Mouse (Mus musculus): ENCODE results near the gene Spata17. TPM values are rescaled to one million over a fixed set of nuclear protein-coding genes. Genes with fewer than 3 reads are reported as not detected.

Spata17 gene
- polyA plus RNA-seq, 1 experiment from 2014 or later: 2.8 TPM

DNA sequence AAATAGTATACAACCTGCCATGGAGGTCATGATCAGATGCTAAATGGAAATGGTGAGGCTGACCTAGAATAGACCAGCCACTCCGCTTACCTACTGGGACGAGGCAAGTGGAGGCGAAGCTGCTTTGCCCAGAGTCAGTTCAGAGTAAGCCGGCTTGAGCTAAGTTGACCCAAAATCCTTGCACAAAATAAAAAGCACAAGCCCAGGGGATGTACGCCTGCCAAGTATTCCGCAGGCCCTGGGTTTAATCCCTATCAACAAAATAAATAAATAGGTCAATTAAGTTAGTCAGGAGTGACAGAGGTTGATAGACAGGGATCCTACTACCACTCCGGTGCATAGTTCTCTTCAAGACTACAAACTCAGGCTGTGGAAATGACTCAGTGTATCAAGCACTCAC, 207.0 kb downstream of the Spata17 start:
- Histone ChIP-seq H3K27ac (no peak overlapping the region), H3K4me3 (replicated peaks; ENCODE audit: low read length) (no peak overlapping the region)
- WGBS: 92% methylated on average over 7 of the region's 7 CpGs

DNA sequence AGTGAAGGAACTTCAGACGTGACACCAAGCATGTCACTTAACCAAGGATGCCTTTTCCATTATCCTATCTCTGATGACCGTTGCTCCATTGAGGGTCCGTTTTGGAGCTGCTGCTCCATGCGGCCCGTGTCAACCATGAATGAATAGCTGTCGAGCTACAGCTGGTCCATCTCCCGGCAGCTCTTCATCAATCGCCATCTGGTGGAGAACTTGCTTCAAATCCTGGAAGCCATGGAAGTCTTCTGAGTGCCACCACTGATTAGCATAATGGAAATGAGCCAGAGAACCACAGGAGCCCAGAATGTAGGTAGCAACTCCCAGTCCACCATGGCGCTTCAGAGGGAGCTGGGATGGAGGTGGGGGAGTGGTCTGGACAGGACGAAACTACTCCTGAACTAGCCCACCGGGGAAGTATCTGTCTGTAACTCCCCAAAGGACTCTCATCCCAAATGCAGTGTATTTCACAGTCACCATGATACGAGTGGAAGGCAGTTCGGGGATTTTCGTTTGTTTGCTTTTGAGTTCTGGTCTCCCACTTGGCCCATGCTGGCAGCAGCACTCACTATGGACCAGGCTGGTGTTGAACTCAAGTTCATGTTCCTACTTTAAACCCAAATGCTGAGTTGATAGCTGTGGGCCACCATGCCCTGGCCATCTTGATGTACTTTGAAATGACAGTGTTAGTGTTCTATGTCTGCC, 208.9 kb downstream of the Spata17 start:
- Histone ChIP-seq H3K4me3 (replicated peaks; ENCODE audit: low read length) (no peak overlapping the region), H3K4me2 (replicated peaks) (no peak overlapping the region), H3K36me3 (replicated peaks; ENCODE audit: control insufficient read depth, insufficient read depth) (no peaks in the 10 kb centered on the region), H3K27ac (no peak overlapping the region), H3K9me3 (ENCODE audit: control insufficient read depth, low read length) (no peaks in the 10 kb centered on the region), H3K4me1 (replicated peaks; ENCODE audit: control insufficient read depth, insufficient read depth, low read length) (no peaks in the 10 kb centered on the region), H3K27me3 (ENCODE audit: control insufficient read depth, insufficient read depth, low read length) (no peaks in the 10 kb centered on the region), H3K9ac (no peak overlapping the region)
- ATAC-seq (ENCODE audit: low FRiP score) (no peak), DNase-seq (ENCODE audit: low spot score) (no peak)
- 83% methylated on average over 14 of the region's 14 CpGs for WGBS

More for the DNA sequence above, 207.0 kb downstream of the Spata17 start:
- ATAC-seq (ENCODE audit: low FRiP score): no peak
- no peaks in the 10 kb centered on the region for H3K27me3 ChIP-seq (ENCODE audit: control insufficient read depth, insufficient read depth, low read length)
- H3K36me3 ChIP-seq (replicated peaks; ENCODE audit: control insufficient read depth, insufficient read depth): no peaks in the 10 kb centered on the region
- H3K4me1 ChIP-seq (replicated peaks; ENCODE audit: control insufficient read depth, insufficient read depth, low read length): no peaks in the 10 kb centered on the region
- DNase-seq (ENCODE audit: low spot score): no peak
- no peak overlapping the region for H3K9ac ChIP-seq
- H3K9me3 ChIP-seq (ENCODE audit: control insufficient read depth, low read length): no peaks in the 10 kb centered on the region
- H3K4me2 ChIP-seq (replicated peaks): no peak overlapping the region

DNA sequence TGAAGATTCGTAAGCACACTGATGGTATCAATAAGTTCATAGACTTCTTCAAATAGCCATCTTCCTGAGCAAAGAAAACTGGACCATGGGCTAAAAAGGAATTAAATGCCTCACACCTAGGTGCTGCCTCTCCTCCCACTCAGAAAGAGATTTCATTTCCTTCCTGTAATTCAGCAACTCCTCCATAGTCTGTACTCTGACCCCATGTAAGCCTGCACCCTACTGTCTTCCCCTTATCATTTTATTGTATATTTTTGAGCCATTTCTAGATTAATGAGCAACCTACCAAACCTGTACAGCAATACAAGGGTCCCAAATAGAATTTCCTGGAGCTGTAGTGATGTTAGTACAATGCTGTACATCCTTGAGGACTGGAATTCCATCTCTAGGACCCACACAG, 211.0 kb downstream of the Spata17 start:
- DNase-seq (ENCODE audit: low spot score): no peak
- WGBS: 91% methylated on average over 1 of the region's 1 CpGs

DNA sequence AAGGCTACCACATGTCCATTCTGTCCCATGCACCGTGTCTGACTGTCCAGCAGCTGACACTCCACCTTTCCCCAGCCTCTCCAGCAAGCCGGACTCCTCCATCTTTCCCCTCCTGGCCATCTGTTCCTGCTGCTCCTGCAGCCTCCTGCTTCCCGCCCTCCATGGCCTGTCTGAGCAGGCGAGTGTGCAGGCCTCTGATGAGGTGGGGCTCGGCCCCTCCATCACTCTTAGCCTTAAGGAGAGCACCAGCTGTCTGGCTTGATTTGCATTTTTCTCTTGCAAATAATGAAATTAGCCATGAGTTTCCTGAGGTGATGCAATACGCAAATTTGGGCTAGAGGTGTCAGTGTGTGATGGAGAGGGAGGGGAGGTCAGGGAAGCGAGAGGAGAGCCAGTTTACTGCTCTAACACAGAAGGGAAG, 211.8 kb downstream of the Spata17 start:
- H3K4me2 ChIP-seq (replicated peaks): no peak overlapping the region
- no peak overlapping the region for H3K4me3 ChIP-seq (replicated peaks; ENCODE audit: low read length)
- no peaks in the 10 kb centered on the region for H3K4me1 ChIP-seq (replicated peaks; ENCODE audit: control insufficient read depth, insufficient read depth, low read length)
- 24% methylated on average over 7 of the region's 7 CpGs for WGBS
- H3K27me3 ChIP-seq (ENCODE audit: control insufficient read depth, insufficient read depth, low read length): no peaks in the 10 kb centered on the region
- ATAC-seq (ENCODE audit: low FRiP score): peak; percentile 53; the same call in 1 of the 2 replicates
- no peak overlapping the region for H3K27ac ChIP-seq
- no peaks in the 10 kb centered on the region for H3K36me3 ChIP-seq (replicated peaks; ENCODE audit: control insufficient read depth, insufficient read depth)
- no peaks in the 10 kb centered on the region for H3K9me3 ChIP-seq (ENCODE audit: control insufficient read depth, low read length)
- DNase-seq (ENCODE audit: low spot score): no peak
- no peak overlapping the region for H3K9ac ChIP-seq

More for the DNA sequence above, 211.0 kb downstream of the Spata17 start:
- no peaks in the 10 kb centered on the region for H3K36me3 ChIP-seq (replicated peaks; ENCODE audit: control insufficient read depth, insufficient read depth)
- no peak overlapping the region for H3K27ac ChIP-seq
- ATAC-seq (ENCODE audit: low FRiP score): no peak
- no peaks in the 10 kb centered on the region for H3K27me3 ChIP-seq (ENCODE audit: control insufficient read depth, insufficient read depth, low read length)
- no peak overlapping the region for H3K9ac ChIP-seq
- H3K4me2 ChIP-seq (replicated peaks): no peak overlapping the region
- no peaks in the 10 kb centered on the region for H3K9me3 ChIP-seq (ENCODE audit: control insufficient read depth, low read length)
- no peak overlapping the region for H3K4me3 ChIP-seq (replicated peaks; ENCODE audit: low read length)
- H3K4me1 ChIP-seq (replicated peaks; ENCODE audit: control insufficient read depth, insufficient read depth, low read length): no peaks in the 10 kb centered on the region

DNA sequence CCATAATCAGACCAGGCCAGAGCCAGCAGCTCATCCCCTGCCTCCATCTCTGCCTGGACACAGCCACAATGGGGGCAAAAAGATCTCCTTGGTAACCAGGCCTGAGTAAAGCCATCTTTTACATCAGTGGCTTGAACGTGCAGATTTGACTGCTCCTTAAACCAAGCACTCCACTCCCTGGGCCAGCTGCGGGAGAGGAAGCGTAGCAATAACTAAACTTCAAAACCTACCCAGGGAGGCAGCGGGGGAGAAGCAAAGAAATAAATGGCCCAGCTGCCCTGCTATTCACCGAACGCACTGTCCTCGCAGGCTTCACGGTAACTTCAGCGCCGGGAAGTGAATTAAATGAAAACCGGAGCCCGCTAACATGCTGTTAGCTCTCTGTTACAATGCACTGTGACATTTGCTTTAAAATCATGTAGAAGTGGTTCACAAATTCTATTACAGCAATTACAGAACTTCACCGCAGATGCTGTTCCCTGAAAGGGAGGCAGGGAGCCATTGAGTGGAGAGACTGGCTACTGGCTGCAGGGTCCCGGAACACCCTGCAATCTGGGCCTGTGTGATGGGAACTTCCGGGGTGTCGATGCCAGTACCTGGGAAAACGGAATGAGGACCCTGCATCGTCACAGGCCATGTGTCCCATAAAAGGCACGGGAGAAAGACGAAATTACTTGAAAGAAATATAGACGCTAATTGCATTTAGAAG, 217.5 kb downstream of the Spata17 start:
- ATAC-seq (ENCODE audit: low FRiP score): 0 out of 2 replicates have a peak, but pooled peaks have one; percentile 27

More for the DNA sequence above, 217.5 kb downstream of the Spata17 start:
- Histone ChIP-seq H3K27ac (no peak overlapping the region), H3K9me3 (ENCODE audit: control insufficient read depth, low read length) (no peaks in the 10 kb centered on the region), H3K36me3 (replicated peaks; ENCODE audit: control insufficient read depth, insufficient read depth) (no peaks in the 10 kb centered on the region), H3K27me3 (ENCODE audit: control insufficient read depth, insufficient read depth, low read length) (no peaks in the 10 kb centered on the region), H3K4me3 (replicated peaks; ENCODE audit: low read length) (no peak overlapping the region), H3K4me2 (replicated peaks) (peak overlapping the region; percentile 10; the same call in 1 of the 2 replicates), H3K4me1 (replicated peaks; ENCODE audit: control insufficient read depth, insufficient read depth, low read length) (peaks cover 5% of the 10 kb centered on the region; the same call in 1 of the 2 replicates), H3K9ac (no peak overlapping the region)
- 42% methylated on average over 21 of the region's 21 CpGs for WGBS
- DNase-seq (ENCODE audit: low spot score): no peak

Other genes starting within 250 kb of the Spata17 start
- 0.22 and 0.28 TPM in 2 replicates for gene D1Pas1, start 248.0 kb downstream of the Spata17 start, polyA plus RNA-seq (2014; fragmentation: Nextera tagmentation; extraction: Ambion mirVana)
- 17.3 and 17.5 TPM in 2 replicates for gene Gpatch2, start within 50 bp of the Spata17 start, polyA plus RNA-seq (2014; fragmentation: Nextera tagmentation; extraction: Ambion mirVana)